Mouse (Mus musculus): ENCODE measurements at regions not wholly inside any gene's neighbourhood (a gene's known extent, or its start where the extent isn't known, plus 50 kb on each side); places are given as distances from the start of the nearest gene placed in this dataset.
A peak's percentile ranks its signal among the peaks of the same experiment; 100 is the strongest.

GRCm38 (mm10) chr2:21267149-21267761 is 61.7 kb downstream of the Thnsl1 start:
- no peak for DNase-seq

- DNase-seq = no peak
Measured at GRCm38 (mm10) chr2:21269989-21270846, 64.7 kb downstream of the Thnsl1 start.

GRCm38 (mm10) chr2:21273416-21273815 is 67.9 kb downstream of the Thnsl1 start:
- no peak for DNase-seq

- no peak for DNase-seq
Measured at GRCm38 (mm10) chr2:21275315-21275714, 69.8 kb downstream of the Thnsl1 start.

- peak; percentile 69 for DNase-seq
Measured at GRCm38 (mm10) chr2:21280794-21281420, 75.4 kb downstream of the Thnsl1 start.

GRCm38 (mm10) chr2:21282505-21283200 is 77.1 kb downstream of the Thnsl1 start:
- no peak for DNase-seq

- no peak for DNase-seq
Measured at GRCm38 (mm10) chr2:21284881-21285280, 79.4 kb downstream of the Thnsl1 start.

- DNase-seq = no peak
Measured at GRCm38 (mm10) chr2:21287786-21288185, 79.6 kb upstream of the Gpr158 start.

GRCm38 (mm10) chr2:21292669-21293151 is 74.6 kb upstream of the Gpr158 start:
- no peak for DNase-seq

- DNase-seq = no peak
Measured at GRCm38 (mm10) chr2:21294002-21294401, 73.3 kb upstream of the Gpr158 start.

GRCm38 (mm10) chr2:21299681-21300080 is 67.7 kb upstream of the Gpr158 start:
- no peak for DNase-seq

Data from liver (tissue).